ENCODE assay signal across 23 mouse cellular contexts in the genomic region with DNA sequence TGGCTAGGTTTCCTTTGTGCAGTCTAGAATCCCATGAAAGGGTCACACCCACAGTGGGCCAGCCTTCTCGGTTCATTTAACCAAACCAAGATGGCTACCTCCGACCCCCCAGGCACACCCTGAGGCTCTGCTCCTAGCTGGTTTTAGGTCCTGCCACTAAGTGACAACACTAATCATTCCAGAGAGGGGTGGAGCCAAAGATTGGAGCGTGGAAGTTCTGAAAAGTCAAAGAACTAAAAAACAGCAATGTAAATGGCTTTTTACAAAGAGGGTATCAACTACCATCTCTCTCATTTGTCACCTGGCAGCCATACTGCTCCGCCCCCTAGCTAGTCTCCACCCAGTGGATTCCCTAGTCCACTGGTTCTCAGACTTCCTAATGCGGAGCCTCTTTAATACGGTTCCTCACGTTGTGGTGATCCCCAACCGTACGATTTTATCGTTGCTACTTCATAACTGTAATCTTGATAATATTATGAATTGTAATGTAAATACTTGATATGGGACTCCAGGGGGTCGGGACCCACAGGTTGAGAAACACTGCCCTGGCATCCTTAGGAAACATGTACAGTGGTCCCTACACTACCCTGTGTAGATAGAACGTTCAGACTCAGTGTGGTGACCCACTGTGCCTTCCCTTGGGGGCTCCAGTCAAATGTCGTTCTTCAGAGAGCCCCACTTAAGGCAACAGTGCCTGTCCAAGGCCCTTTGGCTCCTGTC. TPM values are rescaled to one million over a fixed set of nuclear protein-coding genes. Genes with fewer than 3 reads are reported as not detected.
"Had no signal": no experiment of that assay in that cellular context is flagged by ENCODE, and none has a peak within 500 bp of the region (broad histone marks: within the 10 kb centered on the region; RNA-seq: fewer than 3 reads in every experiment).

No protein-coding gene starts in this region.

- H3K9ac ChIP-seq: limb, embryonic 13.5 days; liver, embryonic 12.5 days; liver, embryonic 15.5 days; lung, embryonic 15.5 days; midbrain, embryonic 13.5 days; neural tube, embryonic 13.5 days had no signal

- H3K36me3 ChIP-seq: limb, embryonic 10.5 days; limb, embryonic 13.5 days; liver, embryonic 12.5 days; liver, embryonic 15.5 days; lung, embryonic 15.5 days; midbrain, embryonic 13.5 days; neural tube, embryonic 13.5 days had no signal

- DNase-seq: kidney, adult 18-20 months; kidney, adult 9 months; kidney, postnatal 14 days; kidney, postnatal 4 days; liver; lung, adult 18-20 months; lung, postnatal 14 days; lung, postnatal 4 days; right cerebral cortex, adult 18-20 months; right cerebral cortex, postnatal 14 days; right cerebral cortex, postnatal 4 days; thymus, adult 18-20 months; thymus, postnatal 4 days had no signal

- ATAC-seq: intestine, embryonic 16.5 days; liver, embryonic 12.5 days had no signal

- H3K4me3 ChIP-seq: limb, embryonic 10.5 days; limb, embryonic 13.5 days; liver, embryonic 12.5 days; liver, embryonic 15.5 days; lung, embryonic 15.5 days; midbrain, embryonic 13.5 days; neural tube, embryonic 13.5 days had no signal

- H3K4me2 ChIP-seq: limb, embryonic 13.5 days; liver, embryonic 12.5 days; liver, embryonic 15.5 days; lung, embryonic 15.5 days; midbrain, embryonic 13.5 days; neural tube, embryonic 13.5 days had no signal

- H3K27ac ChIP-seq: limb, embryonic 10.5 days; limb, embryonic 13.5 days; liver, embryonic 12.5 days; liver, embryonic 15.5 days; lung, embryonic 15.5 days; midbrain, embryonic 13.5 days; neural tube, embryonic 13.5 days; stomach, postnatal 0 days had no signal

- H3K9me3 ChIP-seq: limb, embryonic 10.5 days; limb, embryonic 13.5 days; liver, embryonic 12.5 days; liver, embryonic 15.5 days; lung, embryonic 15.5 days; midbrain, embryonic 13.5 days; neural tube, embryonic 13.5 days had no signal

- H3K27me3 ChIP-seq: neural tube, embryonic 13.5 days had no signal

- H3K4me1 ChIP-seq: liver, embryonic 12.5 days; liver, embryonic 15.5 days; midbrain, embryonic 13.5 days had no signal

RNA-seq across cellular contexts. Expression of a gene that starts 18.1 kb away (rescaled TPM):
- total RNA-seq: megakaryocyte progenitor cell, adult 5-6 weeks had no signal

RNA-seq across cellular contexts. Expression of a gene that starts 55.0 kb away (rescaled TPM):
- total RNA-seq: megakaryocyte progenitor cell, adult 5-6 weeks had no signal
